Mouse (Mus musculus): ENCODE measurements around the gene Fbxo10. TPM values are rescaled to one million over a fixed set of nuclear protein-coding genes. Genes with fewer than 3 reads are reported as not detected.
A peak's percentile ranks its signal among the peaks of the same experiment; 100 is the strongest.
"Not testable (repeated sequence)": the region's sequence is repeated elsewhere in the genome, so short reads cannot be mapped to it uniquely, and the experiment has no call there.

Fbxo10 gene
- polyA plus RNA-seq, 2 experiments from 2014 or later: 0.62 to 0.93 TPM

- no peak for ATAC-seq
Measured at GRCm38 (mm10) chr4:45047286-45047887, 37.0 kb downstream of the Fbxo10 start.

DNA sequence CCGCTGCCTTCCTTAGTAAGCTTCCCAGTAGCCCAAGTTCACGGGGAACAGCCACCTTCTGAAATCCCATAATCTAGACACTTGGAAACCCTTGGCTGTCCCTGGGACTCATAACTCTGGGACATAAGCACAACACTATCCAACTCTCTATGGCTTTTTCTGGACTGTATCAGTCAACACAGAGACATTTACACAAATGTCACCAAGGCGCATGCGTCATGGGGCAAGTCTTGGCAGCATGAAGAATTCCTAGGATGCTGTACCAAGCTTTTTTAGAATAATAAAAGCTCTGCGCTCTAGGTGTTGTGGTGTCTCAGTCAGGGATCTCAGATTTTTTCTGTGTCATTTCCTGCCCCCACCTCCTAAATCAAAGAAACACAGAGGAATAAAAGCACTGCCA lies 37.7 kb downstream of the Fbxo10 start:
- no peak for ATAC-seq

- ATAC-seq: no peak
Measured at GRCm38 (mm10) chr4:45040795-45041194, 43.6 kb downstream of the Fbxo10 start.

GRCm38 (mm10) chr4:45039546-45039945 lies 44.9 kb downstream of the Fbxo10 start:
- not testable (repeated sequence) for ATAC-seq

DNA sequence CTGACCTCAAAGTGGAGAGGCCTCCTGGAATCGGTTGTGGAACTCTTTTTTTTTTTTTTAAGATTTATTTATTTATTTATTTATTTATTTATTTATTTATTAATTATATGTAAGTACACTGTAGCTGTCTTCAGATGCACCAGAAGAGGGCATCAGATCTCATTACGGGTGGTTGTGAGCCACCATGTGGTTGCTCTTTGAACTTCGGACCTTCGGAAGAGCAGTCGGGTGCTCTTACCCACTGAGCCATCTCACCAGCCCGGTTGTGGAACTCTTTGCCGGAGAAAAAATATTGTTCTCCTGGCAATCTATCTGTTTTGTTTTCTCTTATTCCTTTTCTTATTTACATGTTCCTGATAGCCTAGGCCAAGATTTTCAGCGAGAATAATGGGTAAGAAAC lies 45.5 kb downstream of the Fbxo10 start:
- not testable (repeated sequence) for ATAC-seq

DNA sequence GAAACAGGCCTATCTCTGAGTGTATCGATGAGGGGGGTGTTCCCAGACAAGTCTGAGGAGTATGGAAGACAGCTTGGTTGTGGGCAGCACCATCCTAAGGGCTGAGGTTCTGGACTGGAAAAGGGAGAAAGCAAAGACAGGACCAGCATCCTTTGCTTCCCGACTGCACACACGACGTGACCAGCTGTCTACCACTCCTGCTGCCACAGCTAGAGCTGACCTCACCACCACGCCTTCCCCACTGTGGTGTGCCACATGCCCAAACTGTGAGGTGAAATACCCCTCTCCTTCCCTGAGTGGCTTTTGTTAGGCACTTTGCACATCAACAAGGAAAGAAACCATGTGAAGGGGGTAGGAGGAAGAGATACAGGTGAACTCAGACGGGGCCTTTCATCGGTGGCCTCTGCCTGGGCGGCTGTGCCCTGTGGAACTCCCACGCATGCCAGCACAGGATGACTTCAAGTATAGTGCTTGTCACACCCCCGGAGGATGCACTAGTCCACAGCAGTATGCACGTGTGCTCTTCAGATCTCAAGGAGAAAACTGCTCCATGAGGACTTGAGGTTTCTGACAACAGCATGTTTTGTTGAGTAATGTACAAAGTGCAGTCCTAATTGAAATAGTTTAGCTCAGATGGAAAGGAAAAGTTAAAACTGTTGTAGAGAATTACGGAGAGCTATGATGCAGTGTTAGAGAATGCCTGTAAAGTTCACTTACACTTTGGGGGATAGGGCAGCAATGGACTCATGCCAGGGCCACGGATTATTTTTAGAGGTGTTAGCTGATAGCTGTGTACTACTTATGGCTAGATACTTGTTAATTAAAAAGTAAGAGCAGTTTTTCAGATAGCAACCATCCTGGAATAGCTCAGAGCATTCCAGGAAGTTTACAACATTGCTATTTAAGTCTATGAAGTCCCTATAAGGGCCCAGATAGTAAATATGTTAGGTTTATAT lies 46.7 kb downstream of the Fbxo10 start:
- no peak for ATAC-seq

DNA sequence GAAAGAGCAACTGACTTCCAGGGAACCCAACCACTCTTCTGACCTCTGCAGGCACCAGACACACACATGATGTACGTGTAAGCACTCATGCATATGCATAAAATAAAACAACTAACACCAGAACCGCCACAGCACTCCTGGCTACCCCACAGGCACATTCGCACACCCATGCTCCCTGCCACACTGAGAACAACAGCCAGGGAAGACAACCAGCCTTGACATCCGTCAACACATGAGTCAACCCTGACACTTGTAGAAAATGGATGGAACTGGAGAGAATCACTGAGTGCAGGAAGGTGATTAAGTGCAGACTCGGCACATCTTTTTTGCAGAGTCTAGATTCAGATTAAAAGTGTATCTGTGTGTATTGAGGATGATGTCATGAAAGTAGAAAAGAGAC lies 47.8 kb downstream of the Fbxo10 start:
- ATAC-seq: no peak

DNA sequence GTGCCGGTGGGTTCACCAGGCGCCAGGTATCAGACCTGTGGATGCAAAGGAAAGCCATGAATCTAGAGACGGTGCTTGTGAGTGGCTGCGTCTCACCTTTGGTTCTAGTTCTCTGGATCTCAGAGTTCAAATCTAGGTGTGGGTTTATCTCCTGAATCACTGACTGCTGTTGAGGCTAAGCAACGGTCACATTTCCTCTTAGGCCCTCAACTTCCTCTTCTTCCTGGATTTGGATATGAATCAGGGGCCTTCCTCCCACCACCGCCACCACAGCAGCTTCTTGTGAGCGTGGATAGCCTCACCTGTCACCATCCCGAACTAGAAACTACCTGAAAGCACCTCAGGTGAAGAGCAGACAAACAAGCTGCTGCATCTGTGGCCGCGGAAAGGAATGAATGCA lies 48.4 kb downstream of the Fbxo10 start:
- no peak for ATAC-seq

- no peak for ATAC-seq
Measured at GRCm38 (mm10) chr4:45034693-45035628, 49.4 kb downstream of the Fbxo10 start.

- ATAC-seq: no peak
Measured at GRCm38 (mm10) chr4:45032586-45032985, 51.8 kb downstream of the Fbxo10 start.

DNA sequence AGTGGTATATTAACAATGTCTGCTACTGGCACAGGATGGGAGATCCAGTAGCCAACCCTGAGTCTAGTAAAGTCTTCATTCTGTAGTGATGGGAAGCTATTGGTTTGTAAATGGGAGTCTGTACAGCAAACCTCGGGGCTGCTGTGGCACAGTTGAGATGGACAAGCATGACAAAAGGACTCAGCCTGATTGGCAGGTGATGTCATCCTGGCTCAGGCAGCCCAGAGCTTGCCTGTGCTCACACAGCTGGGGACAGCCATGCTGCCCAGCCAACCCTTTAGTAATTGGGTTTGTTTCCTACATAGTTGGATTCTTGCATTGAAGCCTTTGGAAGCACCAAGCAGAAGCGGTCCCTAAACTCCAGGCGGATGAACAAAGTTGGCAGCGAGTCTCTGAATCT lies 57.9 kb downstream of the Fbxo10 start:
- ATAC-seq: no peak

GRCm38 (mm10) chr4:45019009-45019408 lies 65.4 kb downstream of the Fbxo10 start:
- ATAC-seq: no peak

- peak; percentile 94 for ATAC-seq
Measured at GRCm38 (mm10) chr4:45018452-45018980, 65.9 kb downstream of the Fbxo10 start, which contains the start of gene Polr1e. TSS of gene Polr1e (plus strand) at chr4:45018583.

DNA sequence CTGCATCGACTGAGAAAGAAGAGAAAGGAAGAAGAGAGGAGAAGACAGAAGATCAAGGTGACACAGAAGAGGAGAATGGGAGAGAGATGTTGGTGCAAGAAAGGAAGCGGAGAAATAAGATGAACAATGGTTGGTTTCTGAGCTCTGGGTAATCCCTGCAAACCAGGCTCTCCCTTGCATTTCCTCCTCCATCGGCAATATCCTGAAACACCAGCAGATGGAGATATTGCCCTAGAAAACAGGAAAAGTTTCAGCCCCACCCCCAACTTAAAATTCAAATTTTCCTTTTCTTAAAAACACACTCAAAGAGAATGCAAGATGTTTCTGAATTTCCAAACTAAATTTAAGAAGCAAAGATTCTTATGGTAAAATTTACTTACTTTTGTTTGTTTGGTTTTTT lies 68.8 kb downstream of the Fbxo10 start:
- no peak for ATAC-seq

DNA sequence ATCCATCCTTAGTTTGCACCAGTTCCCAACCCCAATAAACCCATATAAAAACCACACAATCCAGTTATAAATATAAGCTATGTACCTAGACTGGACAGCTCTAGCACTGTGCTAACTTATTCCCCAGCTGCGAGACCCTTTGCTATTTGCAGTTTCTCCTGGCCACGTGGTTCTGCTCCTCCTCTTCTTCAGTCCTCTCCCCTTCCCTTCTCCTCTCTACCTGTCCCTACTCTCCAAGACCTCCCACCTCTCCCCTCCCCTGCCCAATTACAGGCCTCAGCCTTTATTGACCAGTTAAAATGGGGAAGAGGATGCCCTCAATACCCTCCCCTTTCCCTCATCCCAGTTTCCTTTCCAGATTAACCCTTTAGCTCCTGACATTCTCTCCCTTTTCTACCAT lies 70.9 kb downstream of the Fbxo10 start:
- no peak for ATAC-seq

DNA sequence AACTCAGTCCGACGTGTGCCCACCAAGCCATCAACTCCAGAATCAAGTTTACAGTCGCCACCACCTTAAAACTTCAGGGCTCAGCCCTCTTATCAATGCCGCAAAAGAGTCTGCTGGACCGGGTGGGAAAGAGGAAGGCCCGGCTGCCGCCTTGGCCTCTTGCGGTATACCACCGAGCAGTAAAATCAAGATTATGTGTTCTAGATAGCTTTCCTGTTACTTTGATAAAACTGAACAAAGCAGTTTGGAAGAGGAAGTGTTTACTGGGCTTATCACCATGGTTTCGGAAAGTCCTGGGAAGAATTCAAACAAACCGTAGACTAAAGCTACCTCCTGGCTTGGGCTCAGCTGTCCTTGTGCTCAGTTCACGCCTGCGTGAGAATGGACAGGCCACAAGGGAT lies 71.4 kb downstream of the Fbxo10 start:
- no peak for ATAC-seq

- ATAC-seq: peak; percentile 88
Measured at GRCm38 (mm10) chr4:45012105-45012975, 72.1 kb downstream of the Fbxo10 start, which contains the start of gene Zbtb5. TSS of gene Zbtb5 (minus strand) at chr4:45012412.

DNA sequence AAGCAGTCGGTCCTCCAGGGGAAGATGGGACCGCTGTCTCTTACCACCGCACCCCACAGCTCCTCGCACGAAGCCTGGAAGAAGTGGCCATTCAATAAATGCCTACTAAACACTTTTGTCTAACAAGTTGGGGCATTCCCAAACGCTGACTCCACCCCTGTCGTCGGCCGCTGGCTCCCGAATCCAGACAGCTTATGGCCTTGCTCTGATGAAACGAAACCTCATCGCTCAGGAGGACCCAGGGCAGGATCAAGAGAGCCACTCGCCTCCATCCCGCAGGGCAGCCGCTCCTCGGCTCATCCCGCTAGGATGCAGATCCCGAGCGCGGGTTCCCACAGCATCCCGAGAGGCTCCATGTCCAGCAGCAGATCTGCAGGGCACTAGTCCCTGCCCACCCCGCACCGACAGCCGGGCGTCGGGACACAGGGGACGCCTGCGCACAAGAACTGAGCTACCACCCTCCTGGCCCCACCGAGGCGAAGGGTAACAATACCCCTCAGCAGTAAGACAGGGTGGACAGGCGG lies 72.8 kb downstream of the Fbxo10 start:
- no peak for ATAC-seq

DNA sequence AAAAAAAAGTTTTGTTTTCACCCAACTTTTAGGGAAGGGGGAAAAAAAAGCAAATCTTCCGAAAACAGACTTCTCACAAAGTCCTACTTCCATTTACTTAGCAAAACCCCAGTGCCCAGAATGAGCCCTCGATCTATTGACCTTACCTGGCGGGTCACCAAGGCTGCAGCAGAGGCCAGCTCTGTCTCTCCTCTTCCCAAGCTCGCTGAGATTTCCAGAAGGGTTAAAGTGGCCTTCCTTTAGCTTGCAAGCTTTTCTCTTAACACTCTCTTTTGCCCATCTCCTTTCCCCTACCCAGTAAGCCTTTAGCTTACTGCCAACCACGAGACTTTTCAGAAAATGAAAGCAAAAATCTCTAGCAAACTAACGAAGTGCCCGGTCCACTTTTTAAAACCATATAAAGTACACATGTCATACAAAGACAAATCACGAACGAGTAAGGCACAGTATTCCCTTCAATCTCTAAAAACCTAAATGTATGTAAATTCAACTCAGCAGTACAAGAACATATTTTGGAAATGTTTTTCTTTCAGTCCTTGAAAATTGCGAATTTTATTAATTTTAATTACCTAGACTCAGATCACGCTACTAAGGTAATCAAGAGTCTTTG lies 73.5 kb downstream of the Fbxo10 start:
- ATAC-seq: no peak

DNA sequence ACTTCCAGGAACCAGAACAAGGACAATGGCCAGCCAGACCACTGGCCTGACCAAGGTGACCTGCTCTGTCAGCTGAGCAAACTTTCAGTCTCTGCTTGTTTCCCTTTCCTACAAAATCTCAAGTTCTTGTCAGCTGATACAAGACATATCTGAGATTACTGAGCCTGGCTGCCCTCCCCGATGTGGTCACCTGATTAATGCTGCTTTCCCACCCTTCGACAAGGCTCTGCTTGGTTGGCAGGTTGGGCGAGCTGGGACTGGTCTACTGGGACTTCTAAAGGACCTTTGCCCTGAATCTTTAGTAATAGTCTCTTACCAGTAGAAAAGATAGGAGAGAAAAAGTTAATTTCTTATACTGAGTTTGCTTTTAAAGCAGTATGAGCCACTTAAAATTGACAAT lies 79.0 kb downstream of the Fbxo10 start:
- ATAC-seq: no peak

DNA sequence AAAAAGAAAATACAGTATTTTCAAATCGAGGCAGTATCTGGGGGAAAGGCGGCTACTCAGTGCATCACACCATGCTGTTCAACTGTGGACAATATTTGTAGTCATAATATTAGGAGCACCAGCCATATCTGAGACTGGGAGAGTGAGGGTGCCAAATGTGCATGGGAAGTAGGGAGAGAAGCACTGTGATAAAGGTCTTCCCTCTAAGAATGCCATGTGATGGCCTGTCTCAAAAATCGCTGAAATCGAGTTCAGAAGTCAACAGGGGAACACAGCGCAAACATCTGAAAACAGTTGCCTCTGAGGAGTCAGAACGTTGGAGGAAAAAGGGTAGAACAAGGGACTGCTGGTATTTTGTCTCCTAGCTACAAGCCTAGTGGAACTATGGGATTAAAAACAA lies 84.4 kb downstream of the Fbxo10 start:
- no peak for ATAC-seq
